Mouse (Mus musculus): ENCODE results near the gene Triml2.

DNA sequence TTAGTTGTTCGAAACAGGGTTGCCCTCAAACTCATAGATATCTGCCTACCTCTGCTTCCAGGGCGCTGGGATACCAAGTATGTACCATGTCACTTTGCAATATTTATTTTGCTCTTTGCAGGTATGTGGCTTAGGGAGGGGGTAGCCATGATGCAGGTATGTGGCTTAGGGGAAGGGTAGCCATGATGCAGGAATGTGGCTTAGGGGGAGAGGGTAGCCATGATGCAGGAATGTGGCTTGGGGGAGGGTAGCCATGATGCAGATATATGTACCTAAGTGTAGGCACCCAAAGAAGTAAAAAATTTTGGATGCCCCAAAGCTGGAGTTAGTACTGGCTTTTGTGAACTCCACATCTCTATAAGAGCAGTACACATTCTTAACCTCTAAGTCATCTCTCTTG is 1.9 kb downstream of the Triml2 start:
- TF ChIP-seq POLR2A (IDR thresholded peaks at IDR 0.05; ENCODE audit: insufficient read length, low read depth) (no peak), REST (IDR thresholded peaks at IDR 0.05; ENCODE audit: insufficient read depth, insufficient read length) (no peak), CEBPB (IDR thresholded peaks at IDR 0.05; ENCODE audit: insufficient read depth, poor library complexity, severe bottlenecking) (no peak), USF1 (IDR thresholded peaks at IDR 0.05; ENCODE audit: low read depth) (no peak), E2F4 (IDR thresholded peaks at IDR 0.05; ENCODE audit: insufficient read depth) (no peak), MYOG (IDR thresholded peaks at IDR 0.05; ENCODE audit: control insufficient read depth in 1 of 3, insufficient read depth in 1 of 3, insufficient read length in 2 of 3, low read depth in 2 of 3) (no peak), TCF12 (IDR thresholded peaks at IDR 0.05; ENCODE audit: insufficient read depth, poor library complexity, severe bottlenecking) (no peak), TCF3 (IDR thresholded peaks at IDR 0.05; ENCODE audit: insufficient read length, low read depth) (no peak), MYOD1 (IDR thresholded peaks at IDR 0.05; ENCODE audit: control insufficient read depth in 1 of 3, insufficient read length in 2 of 3, low read depth in 2 of 3) (no peak), MAX (IDR thresholded peaks at IDR 0.05; ENCODE audit: low read depth) (no peak)
